Mouse (Mus musculus): ENCODE data around the gene Cadm3. TPM values are rescaled to one million over a fixed set of nuclear protein-coding genes. Genes with fewer than 3 reads are reported as not detected.
A peak's percentile ranks its signal among the peaks of the same experiment; 100 is the strongest.
"Not testable (repeated sequence)": the region's sequence is repeated elsewhere in the genome, so short reads cannot be mapped to it uniquely, and the experiment has no call there.

Gene Cadm3
- total and polyA plus RNA-seq, 3 experiments = 3.9 to 6.8 (median 6.1) TPM

DNA sequence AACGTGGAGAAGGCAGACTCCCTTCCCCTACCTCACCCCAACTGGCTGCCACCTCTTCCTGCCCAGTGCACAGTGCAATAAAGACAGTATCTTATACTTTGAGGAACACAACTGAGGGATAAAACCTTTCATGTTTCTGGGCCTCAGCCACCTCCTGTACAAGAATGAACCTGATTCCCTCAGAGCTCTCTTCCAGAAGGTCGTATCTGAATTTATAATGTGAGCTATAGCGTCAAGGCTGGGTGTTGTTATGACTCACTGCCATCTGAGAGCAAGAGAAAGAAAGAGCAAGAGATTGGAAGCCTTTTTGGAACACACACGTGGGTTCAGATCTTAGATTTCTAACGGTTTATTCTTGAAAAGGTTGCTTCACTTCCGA is 45.3 kb downstream of the Cadm3 start:
- peak; percentile 18 for DNase-seq

DNA sequence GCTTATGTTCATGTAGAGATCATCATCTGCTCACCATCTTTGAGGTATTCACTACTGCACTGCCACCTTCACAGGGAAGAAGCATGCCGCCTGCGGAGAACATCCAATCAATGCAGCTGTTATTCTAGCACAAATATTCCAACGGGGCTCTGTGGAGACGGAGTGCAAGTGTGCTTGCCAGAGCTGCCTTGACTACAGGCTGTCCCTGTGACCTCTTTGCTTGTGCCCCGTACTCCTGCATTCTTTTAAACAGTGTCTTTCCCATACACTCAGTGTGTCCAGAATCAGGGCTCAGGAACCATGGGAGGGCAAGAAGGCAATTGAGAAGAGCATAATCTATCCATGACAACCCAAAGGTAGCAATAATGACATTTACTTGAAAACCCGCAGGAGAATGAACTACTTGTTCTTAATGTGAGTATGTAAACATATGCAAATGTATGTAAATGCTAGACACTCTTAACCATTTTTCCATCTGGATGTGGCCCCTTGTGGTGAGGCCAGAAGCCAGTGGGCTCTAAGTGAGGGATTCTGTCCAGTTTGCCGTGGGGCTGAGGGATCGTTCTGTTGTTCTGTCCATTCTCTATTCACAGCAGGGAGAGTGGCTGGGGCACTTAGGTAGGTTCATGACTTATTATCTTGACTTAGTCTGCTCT is 45.8 kb downstream of the Cadm3 start:
- DNase-seq = no peak

DNA sequence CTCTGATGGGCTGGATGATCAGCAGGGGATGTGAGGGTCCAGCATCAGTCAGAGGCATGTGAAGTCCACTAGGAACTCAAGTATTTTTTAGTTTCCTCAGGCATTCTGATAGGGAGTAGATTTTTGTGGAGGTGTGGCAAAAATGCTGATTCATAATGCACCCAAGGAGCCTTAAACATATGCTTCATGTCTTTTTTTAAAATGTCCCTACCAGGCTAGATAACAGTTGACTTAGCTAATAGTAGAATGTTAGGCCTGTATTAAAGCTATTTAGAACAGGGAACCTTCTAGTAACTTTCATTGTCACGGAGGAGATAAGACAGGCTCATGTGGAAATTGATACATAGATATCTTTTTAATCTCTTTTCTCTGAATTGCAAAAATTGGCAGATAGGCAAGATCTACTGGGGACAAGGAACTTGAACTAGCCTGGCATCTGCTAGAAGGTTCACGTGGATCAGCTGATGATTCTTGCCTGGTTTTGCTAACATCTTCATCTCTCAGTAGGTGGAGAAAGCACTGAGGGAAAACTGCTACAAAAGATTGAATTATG is 49.5 kb downstream of the Cadm3 start:
- DNase-seq = no peak

DNA sequence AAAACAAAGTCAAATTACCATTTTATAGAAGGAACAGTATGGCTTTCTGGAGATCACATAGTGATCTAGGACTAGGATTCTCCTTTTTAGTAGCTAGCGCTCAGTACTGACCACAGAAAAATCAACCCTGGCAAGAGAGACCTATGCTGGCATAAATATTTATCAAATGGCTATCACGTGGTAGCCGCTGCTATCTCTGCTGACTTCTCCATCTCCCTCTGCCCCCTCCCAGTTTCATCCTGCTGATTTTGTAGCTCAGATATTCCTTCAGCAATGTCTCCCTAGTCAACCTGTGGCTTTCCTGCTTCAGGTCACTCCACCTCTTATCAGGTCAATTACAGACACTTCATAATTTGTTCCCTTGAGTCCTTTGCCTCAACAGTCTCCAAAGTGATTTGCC is 51.8 kb downstream of the Cadm3 start:
- DNase-seq = no peak

DNA sequence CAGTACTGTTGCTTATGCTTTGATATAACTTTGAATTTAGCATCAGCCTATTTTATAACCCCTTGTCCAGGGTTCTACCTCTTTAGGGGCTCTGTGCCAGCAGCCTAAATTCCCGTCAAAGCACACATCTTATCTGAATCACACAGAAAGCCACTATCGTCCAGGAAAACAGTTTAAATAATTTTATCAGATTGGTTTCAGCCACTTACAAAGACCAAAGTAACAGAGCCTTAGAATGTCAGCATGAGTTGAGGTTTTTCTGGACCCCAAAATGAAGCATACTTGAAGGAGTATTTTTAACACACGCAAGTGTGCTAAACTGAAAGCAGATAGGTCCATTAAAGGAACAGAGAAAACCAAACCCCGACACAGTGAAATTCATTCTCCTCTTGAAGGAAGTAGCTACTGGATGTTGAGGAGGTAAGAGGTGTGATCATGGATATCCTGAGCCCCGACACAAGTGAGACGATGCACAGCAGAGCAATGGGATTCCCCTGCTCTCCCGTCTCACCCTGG is 53.9 kb downstream of the Cadm3 start:
- DNase-seq = not testable (repeated sequence)

DNA sequence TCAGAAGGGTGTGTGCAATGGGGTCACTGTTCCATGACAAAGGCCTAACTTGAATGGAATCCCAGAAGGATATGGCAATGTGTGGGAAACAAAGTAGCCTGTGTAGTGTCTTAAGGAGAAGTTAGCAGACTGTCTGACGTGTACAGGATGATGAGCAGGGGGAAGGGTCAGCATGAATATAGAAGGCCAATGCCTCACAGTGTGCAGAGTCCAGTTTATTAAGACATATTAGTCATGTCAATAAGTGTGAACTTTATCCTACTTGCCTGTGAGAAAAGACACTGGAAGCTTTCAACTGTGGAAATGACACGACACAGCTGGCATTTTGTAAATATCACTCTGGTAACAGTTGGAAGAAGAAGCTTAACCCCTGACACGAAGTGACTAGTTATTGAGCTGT is 64.7 kb downstream of the Cadm3 start:
- DNase-seq = not testable (repeated sequence)

Other genes starting within 250 kb of the Cadm3 start
- not detected for gene Olfr1408, start 230.3 kb downstream of the Cadm3 start, total RNA-seq (2021)
- gene Olfr1408, start 230.3 kb downstream of the Cadm3 start, polyA plus RNA-seq (2012; rRNA removed) = not detected in 2 replicates
- not detected for gene Olfr1406, start 177.1 kb downstream of the Cadm3 start, total RNA-seq (2021)
- not detected in 2 replicates for gene Olfr1406, start 177.1 kb downstream of the Cadm3 start, polyA plus RNA-seq (2012; rRNA removed)
- gene Olfr218, start 169.9 kb downstream of the Cadm3 start, total RNA-seq (2021) = not detected
- not detected in 2 replicates for gene Olfr218, start 169.9 kb downstream of the Cadm3 start, polyA plus RNA-seq (2012; rRNA removed)
- not detected for gene Olfr1404, start 155.3 kb downstream of the Cadm3 start, total RNA-seq (2021)
- gene Olfr1404, start 155.3 kb downstream of the Cadm3 start, polyA plus RNA-seq (2012; rRNA removed) = not detected in 2 replicates
- not detected for gene Fcer1a, start 140.5 kb downstream of the Cadm3 start, total RNA-seq (2021)
- not detected in 2 replicates for gene Fcer1a, start 140.5 kb downstream of the Cadm3 start, polyA plus RNA-seq (2012; rRNA removed)
- gene Olfr418, start 101.7 kb downstream of the Cadm3 start, total RNA-seq (2021) = not detected
- gene Olfr418, start 101.7 kb downstream of the Cadm3 start, polyA plus RNA-seq (2012; rRNA removed) = not detected in 2 replicates
- gene Mptx2, start 89.9 kb downstream of the Cadm3 start, total RNA-seq (2021) = not detected
- gene Mptx2, start 89.9 kb downstream of the Cadm3 start, polyA plus RNA-seq (2012; rRNA removed) = not detected in 2 replicates
- gene Ackr1, start 33.9 kb downstream of the Cadm3 start, total RNA-seq (2021) = 1 to 10 TPM; 1.1 to 2.0 TPM
- gene Ackr1, start 33.9 kb downstream of the Cadm3 start, polyA plus RNA-seq (2012; rRNA removed) = 2.1 and 4.5 TPM in 2 replicates
- under 1 TPM; 0.55 to 0.78 TPM for gene Aim2, start 16.8 kb downstream of the Cadm3 start, total RNA-seq (2021)
- gene Aim2, start 16.8 kb downstream of the Cadm3 start, polyA plus RNA-seq (2012; rRNA removed) = 0.15 and 0.20 TPM in 2 replicates
- gene Ifi206, start 123.3 kb upstream of the Cadm3 start, total RNA-seq (2021) = under 1 TPM; 0.45 to 0.84 TPM
- gene Ifi206, start 123.3 kb upstream of the Cadm3 start, polyA plus RNA-seq (2012; rRNA removed) = 0.68 and 0.82 TPM in 2 replicates
- gene Ifi214, start 168.3 kb upstream of the Cadm3 start, total RNA-seq (2021) = under 1 TPM in 1 of 2 experiments, not detected in 1; 0.09 TPM
- gene Ifi214, start 168.3 kb upstream of the Cadm3 start, polyA plus RNA-seq (2012; rRNA removed) = 0.06 TPM in 1 of 2 replicates, not detected in the other
- 1 to 10 TPM in 1 of 2 experiments, under 1 TPM in 1; 0.52 to 1.8 TPM for gene Ifi213, start 231.6 kb upstream of the Cadm3 start, total RNA-seq (2021)
- gene Ifi213, start 231.6 kb upstream of the Cadm3 start, polyA plus RNA-seq (2012; rRNA removed) = 1.3 and 1.5 TPM in 2 replicates

Measured in adrenal gland, adult 2 months (tissue).